In genomic region chr11:73047542-73047996, GRCm38 (mm10) we compare ENCODE assay signal across 8 mouse cellular contexts. TPM values are rescaled to one million over a fixed set of nuclear protein-coding genes. Genes with fewer than 3 reads are reported as not detected.
DNase-seq lines count a peak whose midpoint lies in the region; ATAC-seq and TF ChIP-seq lines count a peak whose summit lies in the region.

TSS of gene Ncbp3 (plus strand) at chr11:73047783.

- peak within 1 kb of the TSS; percentile 98 for H3K9ac ChIP-seq in ES-E14 (ENCODE audit: insufficient read depth, low read depth, low read length, poor library complexity, severe bottlenecking)
- peak within 1 kb of the TSS; percentile 87 for H3K9ac ChIP-seq in forebrain, embryonic 15.5 days (replicated peaks)
- peak within 1 kb of the TSS; percentile 88 for H3K9ac ChIP-seq in lung, embryonic 14.5 days

- no peaks in the 10 kb centered on the region for H3K27me3 ChIP-seq in forebrain, embryonic 15.5 days
- no peaks in the 10 kb centered on the region for H3K27me3 ChIP-seq in lung, embryonic 14.5 days (ENCODE audit: insufficient read depth, low read length)
- no peaks in the 10 kb centered on the region for H3K27me3 ChIP-seq in thymus, adult 2 months (ENCODE audit: control insufficient read depth, insufficient read depth, low read length)

- peak within 1 kb of the TSS; percentile 87 to 95 for H3K4me3 ChIP-seq in ES-E14 (ENCODE audit: insufficient read depth in 1 of 2, low read depth in 1 of 2, low read length in 2 of 2, poor library complexity in 1 of 2, severe bottlenecking in 1 of 2)
- H3K4me3 ChIP-seq in forebrain, embryonic 15.5 days: peak within 1 kb of the TSS; percentile 75
- H3K4me3 ChIP-seq in layer of hippocampus, adult 2 months: peak within 1 kb of the TSS; percentile 74
- H3K4me3 ChIP-seq in lung, embryonic 14.5 days (ENCODE audit: low read depth, low read length): peak within 1 kb of the TSS; percentile 87
- peak within 1 kb of the TSS; percentile 60 for H3K4me3 ChIP-seq in olfactory bulb, adult 2 months (ENCODE audit: insufficient read depth, low read depth, low read length)
- peak within 1 kb of the TSS; percentile 97 for H3K4me3 ChIP-seq in thymus, adult 2 months (ENCODE audit: control insufficient read depth, insufficient read depth, low read length)

- in situ Hi-C loops in ES-E14 (cut with MboI; ENCODE audit: low sequenced_read_pairs in 2 of 2, unreplicated experiment in 2 of 2): no loop called here

- under 1% methylated on average over 39 of the region's 39 CpGs for WGBS in forebrain, embryonic 15.5 days
- 1% methylated on average over 39 of the region's 39 CpGs for WGBS in lung, embryonic 14.5 days
- under 1% methylated on average over 39 of the region's 39 CpGs for WGBS in olfactory bulb, adult 2 months
- WGBS in thymus, adult 2 months: under 1% methylated on average over 39 of the region's 39 CpGs

- peaks cover 7 to 12% of the 10 kb centered on the region in 2 experiments; a peak in 2 of 4 replicates for H3K4me1 ChIP-seq in ES-E14 (ENCODE audit: control insufficient read depth in 2 of 2, insufficient read depth in 2 of 2, low read length in 2 of 2, poor library complexity in 1 of 2)
- peaks cover 15% of the 10 kb centered on the region for H3K4me1 ChIP-seq in forebrain, embryonic 15.5 days
- 0 out of 2 replicates have a peak, but pooled peaks cover 6% of the 10 kb centered on the region for H3K4me1 ChIP-seq in lung, embryonic 14.5 days (ENCODE audit: insufficient read depth)
- H3K4me1 ChIP-seq in olfactory bulb, adult 2 months (ENCODE audit: control insufficient read depth, insufficient read depth, low read length): peaks cover 13% of the 10 kb centered on the region
- peaks cover 8% of the 10 kb centered on the region for H3K4me1 ChIP-seq in thymus, adult 2 months (replicated peaks; ENCODE audit: control insufficient read depth, insufficient read depth, low read length)

- ATAC-seq in forebrain, embryonic 15.5 days (replicated peaks): peak; percentile 95
- peak; percentile 95 for ATAC-seq in lung, embryonic 14.5 days (ENCODE audit: insufficient read depth)

- H3K36me3 ChIP-seq in ES-E14 (ENCODE audit: control insufficient read depth, insufficient read depth, low read length, poor library complexity, severe bottlenecking): peaks cover 4% of the 10 kb centered on the region; the same call in 1 of the 2 replicates
- H3K36me3 ChIP-seq in forebrain, embryonic 15.5 days: peaks cover 17% of the 10 kb centered on the region
- H3K36me3 ChIP-seq in lung, embryonic 14.5 days (ENCODE audit: insufficient read depth): peaks cover 25% of the 10 kb centered on the region
- peaks cover 14% of the 10 kb centered on the region for H3K36me3 ChIP-seq in thymus, adult 2 months (ENCODE audit: control insufficient read depth, insufficient read depth, low read length)

- H3K4me2 ChIP-seq in forebrain, embryonic 15.5 days (replicated peaks): peak within 1 kb of the TSS; percentile 65
- peak within 1 kb of the TSS; percentile 84 for H3K4me2 ChIP-seq in lung, embryonic 14.5 days

- intact Hi-C loops in heart, postnatal 25 days (cut with DNase I): loop anchor here (5.0 kb wide), 1 partner anchor 120 kb away; no protein-coding TSS in a partner anchor

- H3K9me3 ChIP-seq in ES-E14 (ENCODE audit: control insufficient read depth, insufficient read depth, low read depth, low read length): no peaks in the 10 kb centered on the region
- no peaks in the 10 kb centered on the region for H3K9me3 ChIP-seq in forebrain, embryonic 15.5 days
- no peaks in the 10 kb centered on the region for H3K9me3 ChIP-seq in lung, embryonic 14.5 days (ENCODE audit: low read depth, low read length)

- H3K27ac ChIP-seq in ES-E14 (ENCODE audit: insufficient read depth, low read depth, low read length, poor library complexity, severe bottlenecking): peak within 1 kb of the TSS; percentile 34; the same call in 1 of the 2 replicates
- H3K27ac ChIP-seq in forebrain, embryonic 15.5 days (replicated peaks): peak within 1 kb of the TSS; percentile 86
- H3K27ac ChIP-seq in layer of hippocampus, adult 2 months: peak within 1 kb of the TSS; percentile 97
- peak within 1 kb of the TSS; percentile 88 for H3K27ac ChIP-seq in lung, embryonic 14.5 days (ENCODE audit: low read depth)
- peak within 1 kb of the TSS; percentile 72 for H3K27ac ChIP-seq in olfactory bulb, adult 2 months (ENCODE audit: insufficient read depth, low read depth, low read length)
- H3K27ac ChIP-seq in thymus, adult 2 months (ENCODE audit: control insufficient read depth, insufficient read depth, low read length): peak within 1 kb of the TSS; percentile 53; the same call in 1 of the 2 replicates

- TF ChIP-seq POLR2A in olfactory bulb, adult 2 months (IDR thresholded peaks at IDR 0.05; ENCODE audit: insufficient read depth, low read depth, low read length): peak; percentile 90
- TF ChIP-seq POLR2A in thymus, adult 2 months (IDR thresholded peaks at IDR 0.05; ENCODE audit: control insufficient read depth, extremely low read depth, insufficient read depth, low read length, poor library complexity): peak; percentile 76

- DNase-seq in ES-E14 (ENCODE audit: low read depth, low spot score): peak; percentile 95
- DNase-seq in cerebellum, adult 11-12 months: peak; percentile 95
- DNase-seq in heart, postnatal 25 days (ENCODE audit: low spot score): peak; percentile 88
- DNase-seq in layer of hippocampus, adult 2 months (ENCODE audit: low spot score in 2 of 2): peak; percentile 96 to 97
- DNase-seq in lung, embryonic 14.5 days: peak; percentile 98
- peak; percentile 99 for DNase-seq in thymus, adult 2 months

- peak; percentile 77 for TF ChIP-seq CTCF in layer of hippocampus, adult 2 months (conservative IDR thresholded peaks at IDR 0.05)
- peak; percentile 75 for TF ChIP-seq CTCF in lung, embryonic 14.5 days (IDR thresholded peaks at IDR 0.05; ENCODE audit: low read depth)
- peak; percentile 66 for TF ChIP-seq CTCF in olfactory bulb, adult 2 months (IDR thresholded peaks at IDR 0.05; ENCODE audit: insufficient read depth, low read depth, low read length)
- TF ChIP-seq CTCF in thymus, adult 2 months (IDR thresholded peaks at IDR 0.05; ENCODE audit: borderline replicate concordance, control insufficient read depth, extremely low read depth, insufficient read depth, low read length, poor library complexity): peak; percentile 82; the same call in 1 of the 2 replicates

TF ChIP-seq in ES-E14, 5 proteins besides CTCF, POLR2A, EP300 and RAD21:
- TF ChIP-seq HCFC1 (IDR thresholded peaks at IDR 0.05; ENCODE audit: borderline replicate concordance, insufficient read depth, low read length): peak; percentile 81
- TF ChIP-seq MAFK (IDR thresholded peaks at IDR 0.05; ENCODE audit: insufficient read depth, low read depth, low read length): no peak

RNA-seq across cellular contexts. Expression of gene Ncbp3, which starts in this region (rescaled TPM):
- 9.6 and 10.4 TPM in 2 replicates for total RNA-seq in ES-E14 (2012; rRNA removed)
- polyA plus RNA-seq in forebrain, embryonic 15.5 days (2015; fragmentation: Nextera tagmentation; extraction: Ambion mirVana): 10.7 and 11.1 TPM in 2 replicates
- total RNA-seq in heart, postnatal 25 days (2021): 1 to 10 TPM; 5.6 to 6.2 TPM
- 10 to 100 TPM; 10.6 to 11.8 TPM for total RNA-seq in layer of hippocampus, adult 2 months (2021)
- polyA plus RNA-seq in lung, embryonic 14.5 days (2014; fragmentation: Nextera tagmentation; extraction: Ambion mirVana): 12.3 and 13.2 TPM in 2 replicates
- polyA plus RNA-seq in olfactory bulb, adult 2 months (2012; ENCODE audit: insufficient read depth, insufficient read length, low replicate concordance, missing spikeins): not detected in 2 replicates
- polyA plus RNA-seq in thymus, adult 2 months (2012; rRNA removed): 6.5 and 7.0 TPM in 2 replicates

Comparison
In these comparisons a context has a peak if more than half of its experiments do, and no peak if none do; other contexts are left out.
1. Peak in every context shown above with its lines: DNase-seq, ATAC-seq, H3K4me3 ChIP-seq and H3K27ac ChIP-seq.
2. H3K27ac ChIP-seq: peak in every context shown above with its lines; median percentile 97 in layer of hippocampus, adult 2 months; 88 in lung, embryonic 14.5 days; 86 in forebrain, embryonic 15.5 days; 72 in olfactory bulb, adult 2 months; 53 in thymus, adult 2 months; 34 in ES-E14.